Comparison of ENCODE assay signal across 16 mouse cellular contexts in genomic region chr3:127521156-127521555, GRCm38 (mm10). TPM values are rescaled to one million over a fixed set of nuclear protein-coding genes. Genes with fewer than 3 reads are reported as not detected.
DNase-seq lines count a peak whose midpoint lies in the region; ATAC-seq lines count a peak whose summit lies in the region.
"Had no signal": no experiment of that assay in that cellular context is flagged by ENCODE, and none has a peak within 500 bp of the region (broad histone marks: within the 10 kb centered on the region; RNA-seq: fewer than 3 reads in every experiment).

No protein-coding gene starts in this region.

- no peak overlapping the region for H3K4me2 ChIP-seq in lung, embryonic 15.5 days
- H3K4me2 ChIP-seq in heart, embryonic 15.5 days: no peak overlapping the region
- no peak overlapping the region for H3K4me2 ChIP-seq in hindbrain, embryonic 12.5 days (replicated peaks)
- H3K4me2 ChIP-seq: embryonic facial prominence, embryonic 13.5 days; liver, embryonic 15.5 days had no signal

- H3K27me3 ChIP-seq in lung, embryonic 15.5 days: no peaks in the 10 kb centered on the region
- H3K27me3 ChIP-seq in heart, embryonic 15.5 days: no peaks in the 10 kb centered on the region
- no peaks in the 10 kb centered on the region for H3K27me3 ChIP-seq in hindbrain, embryonic 12.5 days
- H3K27me3 ChIP-seq: embryonic facial prominence, embryonic 13.5 days; liver, embryonic 15.5 days had no signal

- H3K9ac ChIP-seq in lung, embryonic 15.5 days: no peak overlapping the region
- H3K9ac ChIP-seq in heart, embryonic 15.5 days: no peak overlapping the region
- no peak overlapping the region for H3K9ac ChIP-seq in hindbrain, embryonic 12.5 days
- H3K9ac ChIP-seq: embryonic facial prominence, embryonic 13.5 days; liver, embryonic 15.5 days had no signal

- no peak overlapping the region for H3K4me3 ChIP-seq in lung, embryonic 15.5 days
- H3K4me3 ChIP-seq in heart, embryonic 15.5 days: no peak overlapping the region
- H3K4me3 ChIP-seq in hindbrain, embryonic 12.5 days: no peak overlapping the region
- H3K4me3 ChIP-seq: embryonic facial prominence, embryonic 13.5 days; liver, embryonic 15.5 days; midbrain, embryonic 10.5 days had no signal

- no peaks in the 10 kb centered on the region for H3K9me3 ChIP-seq in lung, embryonic 15.5 days
- no peaks in the 10 kb centered on the region for H3K9me3 ChIP-seq in heart, embryonic 15.5 days (replicated peaks)
- H3K9me3 ChIP-seq in hindbrain, embryonic 12.5 days (replicated peaks): no peaks in the 10 kb centered on the region
- H3K9me3 ChIP-seq: embryonic facial prominence, embryonic 13.5 days; liver, embryonic 15.5 days; midbrain, embryonic 10.5 days had no signal

- H3K36me3 ChIP-seq in lung, embryonic 15.5 days: no peaks in the 10 kb centered on the region
- H3K36me3 ChIP-seq in heart, embryonic 15.5 days: no peaks in the 10 kb centered on the region
- H3K36me3 ChIP-seq in hindbrain, embryonic 12.5 days: no peaks in the 10 kb centered on the region
- H3K36me3 ChIP-seq: embryonic facial prominence, embryonic 13.5 days; liver, embryonic 15.5 days; midbrain, embryonic 10.5 days had no signal

- no peak for DNase-seq in lung, adult 18-20 months
- peak; percentile 29 for DNase-seq in gastrocnemius, postnatal 10 days
- DNase-seq in lung, postnatal 4 days: peak; percentile 7 to 43
- DNase-seq in right cerebral cortex, adult 18-20 months: no peak
- DNase-seq: adrenal gland, postnatal 25 days; cerebellum, postnatal 36 days; kidney, adult 11 months; spleen, adult 18-20 months had no signal

- peak; percentile 62; the same call in 1 of the 2 replicates for ATAC-seq in lung, embryonic 15.5 days (ENCODE audit: borderline replicate concordance, extremely low read depth, low FRiP score, low TSS enrichment)
- ATAC-seq in heart, embryonic 15.5 days (replicated peaks; ENCODE audit: insufficient number of reproducible peaks, insufficient read depth, low FRiP score, low read depth): peak; percentile 73
- ATAC-seq in hindbrain, embryonic 12.5 days (ENCODE audit: low FRiP score): no peak
- no peak for ATAC-seq in CD4-positive, CD25-positive, alpha-beta regulatory T cell, adult 4 months
- ATAC-seq: forebrain, embryonic 14.5 days had no signal

- WGBS in lung, embryonic 15.5 days: 34% methylated on average over 10 of the region's 10 CpGs
- WGBS in heart, embryonic 15.5 days: 28% methylated on average over 10 of the region's 10 CpGs
- WGBS in hindbrain, embryonic 12.5 days: 82% methylated on average over 10 of the region's 10 CpGs

- 0 out of 2 replicates have a peak, but pooled peaks cover 6% of the 10 kb centered on the region for H3K4me1 ChIP-seq in lung, embryonic 15.5 days
- peaks cover 20% of the 10 kb centered on the region for H3K4me1 ChIP-seq in heart, embryonic 15.5 days (replicated peaks)
- no peaks in the 10 kb centered on the region for H3K4me1 ChIP-seq in hindbrain, embryonic 12.5 days
- H3K4me1 ChIP-seq: embryonic facial prominence, embryonic 13.5 days; liver, embryonic 15.5 days had no signal

- no peak overlapping the region for H3K27ac ChIP-seq in lung, embryonic 15.5 days
- peak overlapping the region; percentile 80 for H3K27ac ChIP-seq in heart, embryonic 15.5 days
- no peak overlapping the region for H3K27ac ChIP-seq in hindbrain, embryonic 12.5 days
- H3K27ac ChIP-seq: embryonic facial prominence, embryonic 13.5 days; liver, embryonic 15.5 days; midbrain, embryonic 10.5 days had no signal

RNA-seq across cellular contexts. Expression of gene Ank2, which starts 22.0 kb away (rescaled TPM):
- 11.5 and 13.4 TPM in 2 replicates for polyA plus RNA-seq in lung, embryonic 15.5 days (2015; fragmentation: Nextera tagmentation; extraction: Ambion mirVana)
- 100 to 1,000 TPM; 136 to 145 TPM for total RNA-seq in gastrocnemius, postnatal 10 days (2021)
- 37.3 and 39.9 TPM in 2 replicates for polyA plus RNA-seq in heart, embryonic 15.5 days (2015; fragmentation: Nextera tagmentation; extraction: Ambion mirVana)
- 131 and 138 TPM in 2 replicates for polyA plus RNA-seq in hindbrain, embryonic 12.5 days (2016; fragmentation: Nextera tagmentation; extraction: Ambion mirVana)
- under 1 TPM; 0.23 to 0.32 TPM for polyA plus RNA-seq in CD4-positive, CD25-positive, alpha-beta regulatory T cell, adult 4 months (2017; shearing (Covaris generic))

RNA-seq across cellular contexts. Expression of gene Larp7, which starts 32.0 kb away (rescaled TPM):
- polyA plus RNA-seq in lung, embryonic 15.5 days (2015; fragmentation: Nextera tagmentation; extraction: Ambion mirVana): 59.2 and 62.0 TPM in 2 replicates
- total RNA-seq in gastrocnemius, postnatal 10 days (2021): 10 to 100 TPM; 15.3 to 19.5 TPM
- 46.9 and 58.9 TPM in 2 replicates for polyA plus RNA-seq in heart, embryonic 15.5 days (2015; fragmentation: Nextera tagmentation; extraction: Ambion mirVana)
- polyA plus RNA-seq in hindbrain, embryonic 12.5 days (2016; fragmentation: Nextera tagmentation; extraction: Ambion mirVana): 49.8 and 55.6 TPM in 2 replicates
- 10 to 100 TPM; 60.5 to 63.4 TPM for polyA plus RNA-seq in CD4-positive, CD25-positive, alpha-beta regulatory T cell, adult 4 months (2017; shearing (Covaris generic))

RNA-seq across cellular contexts. Expression of gene Zgrf1, which starts 32.1 kb away (rescaled TPM):
- 8.3 and 9.5 TPM in 2 replicates for polyA plus RNA-seq in lung, embryonic 15.5 days (2015; fragmentation: Nextera tagmentation; extraction: Ambion mirVana)
- total RNA-seq in gastrocnemius, postnatal 10 days (2021): 1 to 10 TPM; 2.4 to 3.5 TPM
- polyA plus RNA-seq in heart, embryonic 15.5 days (2015; fragmentation: Nextera tagmentation; extraction: Ambion mirVana): 5.4 and 7.5 TPM in 2 replicates
- polyA plus RNA-seq in hindbrain, embryonic 12.5 days (2016; fragmentation: Nextera tagmentation; extraction: Ambion mirVana): 9.7 and 10.8 TPM in 2 replicates
- 1 to 10 TPM; 3.7 to 6.0 TPM for polyA plus RNA-seq in CD4-positive, CD25-positive, alpha-beta regulatory T cell, adult 4 months (2017; shearing (Covaris generic))

Comparison
In these comparisons a context has a peak if more than half of its experiments do, and no peak if none do; other contexts are left out.
1. DNase-seq: peak in gastrocnemius, postnatal 10 days (single experiment) and lung, postnatal 4 days (2 of 2); none in lung, adult 18-20 months (0 of 2) and right cerebral cortex, adult 18-20 months (single experiment).
2. ATAC-seq: peak in lung, embryonic 15.5 days (single experiment) and heart, embryonic 15.5 days (single experiment); none in hindbrain, embryonic 12.5 days (single experiment) and CD4-positive, CD25-positive, alpha-beta regulatory T cell, adult 4 months (single experiment).